Mouse (Mus musculus): ENCODE data around the gene Gstm1.

The Gstm1 gene

DNA sequence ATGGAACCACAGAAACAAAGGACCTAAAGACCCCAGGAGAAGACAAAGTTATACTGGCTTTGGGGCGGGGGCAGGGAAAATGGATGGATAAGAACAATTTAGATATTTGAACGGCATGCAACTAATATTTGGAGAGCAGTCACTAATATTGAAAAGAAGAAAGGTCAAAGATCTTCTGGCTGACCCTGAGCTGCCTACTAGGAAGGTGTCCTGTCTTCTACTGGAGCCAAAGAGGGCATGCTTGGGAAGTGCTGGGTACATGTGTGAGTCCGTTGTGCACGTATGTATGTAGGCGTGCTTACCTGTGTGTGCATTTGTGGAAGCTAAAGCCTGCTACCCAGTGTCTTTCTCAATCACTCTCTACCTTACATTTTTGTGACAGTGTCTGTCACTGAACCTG is 51.1 kb downstream of the Gstm1 start:
- no peak for DNase-seq (ENCODE audit: low read depth, low spot score)

DNA sequence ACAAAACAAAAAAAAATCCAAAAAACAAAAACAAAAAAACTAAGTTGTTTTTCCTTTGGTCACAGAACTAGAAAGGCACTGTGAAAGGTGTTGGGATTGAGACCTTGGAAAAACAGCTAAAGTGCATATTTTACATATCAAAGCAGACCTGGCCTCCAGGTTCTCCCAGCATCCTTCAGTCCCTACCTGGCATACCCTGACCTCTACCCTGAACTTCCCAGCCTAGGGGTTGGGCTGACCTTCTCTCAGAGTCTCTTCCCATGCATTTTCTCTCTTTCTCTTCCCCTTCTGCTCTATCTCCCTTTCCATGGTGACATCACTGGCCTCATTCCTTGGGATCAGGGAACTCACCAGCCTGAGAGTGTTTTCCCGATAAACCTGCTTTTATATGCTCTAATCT is 52.2 kb downstream of the Gstm1 start:
- DNase-seq (ENCODE audit: low read depth, low spot score), result no peak

DNA sequence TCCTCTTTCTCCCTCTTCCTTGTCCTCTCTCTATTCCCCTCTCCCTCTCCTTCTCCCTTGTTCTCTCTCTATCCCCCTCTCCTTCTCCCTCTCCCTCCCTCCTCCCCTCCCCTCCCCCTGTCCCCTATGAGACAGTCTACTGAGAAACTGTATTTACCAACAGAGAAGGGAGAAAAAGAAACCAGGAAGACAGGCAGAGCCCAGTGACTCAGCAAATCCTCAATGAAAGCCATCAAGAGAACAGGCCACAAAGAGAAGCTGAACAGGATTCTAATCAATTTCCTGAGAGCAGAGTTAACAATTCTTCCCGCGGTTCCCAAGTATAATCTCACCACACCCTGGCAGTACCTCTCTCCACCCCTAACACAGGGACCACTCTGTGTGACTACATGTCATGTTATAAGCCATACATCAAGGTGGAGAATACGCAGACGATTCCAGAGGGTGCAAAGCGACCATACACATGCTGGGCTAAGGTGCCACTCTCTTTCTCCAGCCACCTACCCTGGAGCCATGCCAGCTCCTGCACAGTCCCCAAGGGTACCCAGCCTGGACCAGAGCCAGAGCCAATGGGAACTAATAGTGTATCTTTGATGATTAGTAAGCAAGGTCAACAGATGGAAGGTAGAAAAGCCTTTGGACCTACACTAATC is 53.0 kb downstream of the Gstm1 start:
- no peak for DNase-seq (ENCODE audit: low read depth, low spot score)

DNA sequence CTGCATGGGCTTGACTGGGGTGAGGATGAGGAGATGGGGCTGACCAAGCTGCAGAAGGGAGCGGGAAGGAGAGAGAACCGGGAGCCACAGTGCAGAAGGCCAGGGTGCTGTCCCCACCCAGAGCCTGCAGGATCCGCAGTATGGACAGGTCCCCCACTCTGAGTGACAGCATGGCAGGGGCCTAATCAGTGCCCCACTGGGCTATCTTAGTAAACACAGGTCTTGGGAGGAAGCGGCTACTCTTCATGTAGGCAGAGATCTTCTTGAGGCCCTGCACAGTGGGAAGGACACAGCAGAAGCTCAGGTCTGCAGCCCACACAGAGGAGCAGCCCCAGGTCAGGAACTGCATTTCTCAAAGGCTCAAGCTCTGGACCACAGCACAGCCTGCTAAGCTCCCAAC is 53.7 kb downstream of the Gstm1 start:
- no peak for DNase-seq (ENCODE audit: low read depth, low spot score)
